Mouse (Mus musculus) splenic B cell, adult 2 months (primary cell): Measurements from ENCODE around the gene Mthfd2.

Experiments used
- DNase-seq: peaks from one replicate; pipeline ENCODE4 v3.0.0-alpha.2; 2011; ENCODE audit warnings: low read depth, low spot score
- H3K27me3 ChIP-seq: 2 replicates; pipeline ENCODE4 v1.6.1; 2012; ENCODE audit warnings: mild to moderate bottlenecking, low read length, moderate library complexity, mixed read lengths; ENCODE audit not compliant: control insufficient read depth, poor library complexity, insufficient read depth, severe bottlenecking
- H3K36me3 ChIP-seq: 2 replicates; pipeline ENCODE4 v1.6.1; 2012; ENCODE audit warnings: mild to moderate bottlenecking, low read length, moderate library complexity, mixed read lengths; ENCODE audit not compliant: control insufficient read depth, poor library complexity, insufficient read depth, severe bottlenecking

The Mthfd2 gene

GRCm38 (mm10) chr6:83265253-83265652 lies 60.5 kb downstream of the Mthfd2 start:
- Histone ChIP-seq H3K36me3 (no peaks in the 10 kb centered on the region), H3K27me3 (no peaks in the 10 kb centered on the region)
- DNase-seq, result peak; percentile 20

- no peaks in the 10 kb centered on the region for H3K27me3 ChIP-seq
- no peaks in the 10 kb centered on the region for H3K36me3 ChIP-seq
- DNase-seq, result no peak
Observed at GRCm38 (mm10) chr6:83264516-83264915, 61.2 kb downstream of the Mthfd2 start.
